Mouse (Mus musculus) gastrocnemius, adult 2 months (tissue): ENCODE measurements around the gene Btbd9. TPM values are rescaled to one million over a fixed set of nuclear protein-coding genes. Genes with fewer than 3 reads are reported as not detected.

ENCODE experiments used
- DNase-seq: peaks from one replicate; pipeline ENCODE4 v3.0.0; 2022
- H3K27ac ChIP-seq: fragments of 200-600 bp; 2 replicates; pipeline ENCODE4 v1.8.1; 2022; ENCODE audit warnings: mild to moderate bottlenecking
- H3K4me3 ChIP-seq: fragments of 200-600 bp; 2 replicates; pipeline ENCODE4 v1.8.1; 2022; ENCODE audit warnings: mild to moderate bottlenecking, moderate library complexity
- CTCF ChIP-seq: fragments of 200-600 bp; IDR thresholded peaks from 2 replicates; pipeline ENCODE4 v1.8.1; 2022; ENCODE audit warnings: antibody characterized with exemption, mild to moderate bottlenecking, moderate library complexity
- intact Hi-C: fragments of 180-260 bp; cut with DNase I; formaldehyde crosslinking; loops from one replicate; pipeline ENCODE4 v1.15.1; 2025
- total RNA-seq, 2 experiments: library from RNA; stranded (reverse); gene quantifications; 2 replicates each; pipeline ENCODE4 v1.2.3; 2021

The Btbd9 gene
- total RNA-seq, 2 experiments from 2014 or later = 11.9 to 14.7 TPM

DNA sequence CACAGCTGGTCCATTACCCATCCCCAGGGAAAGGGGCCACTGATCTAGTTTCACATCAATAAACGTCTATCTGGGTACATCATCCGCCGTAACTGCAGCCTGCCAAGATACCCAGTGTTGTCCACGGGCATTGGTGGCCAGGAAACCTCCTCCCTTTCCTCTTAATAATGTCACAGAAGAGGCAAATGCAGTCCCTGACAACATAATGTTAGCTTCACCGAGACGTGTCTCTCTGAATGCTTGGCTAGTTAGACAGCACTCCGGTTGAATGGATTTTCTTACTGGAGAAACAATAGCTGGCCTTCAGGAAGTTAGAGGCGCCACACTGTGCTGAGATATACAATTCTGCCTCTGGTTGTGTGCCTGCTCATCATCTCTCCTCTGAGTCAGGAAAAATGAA is 280.2 kb downstream of the Btbd9 start:
- DNase-seq = no peak
- H3K27ac ChIP-seq = no peak overlapping the region
- no peak overlapping the region for H3K4me3 ChIP-seq
- intact Hi-C loops = no loop called here
- TF ChIP-seq CTCF = no peak

DNA sequence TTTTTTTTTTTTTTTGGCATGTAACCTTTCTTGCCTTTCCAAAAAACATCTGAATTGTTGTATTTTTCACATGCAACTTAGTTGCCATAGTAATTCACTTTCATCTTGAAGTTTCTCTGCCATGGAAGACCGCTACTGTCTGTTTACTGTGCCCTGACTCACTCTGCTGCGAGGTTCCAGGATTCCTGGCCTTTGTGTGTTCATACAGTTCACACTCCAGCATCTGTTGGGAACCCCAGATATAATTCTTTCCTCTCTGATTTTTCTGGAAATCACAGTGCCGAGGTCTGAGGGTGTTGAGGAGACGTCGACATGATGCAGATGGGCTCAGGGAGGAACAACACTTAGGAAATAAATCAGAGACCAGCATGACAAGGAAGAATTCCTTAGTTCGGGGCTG is 283.6 kb downstream of the Btbd9 start:
- H3K4me3 ChIP-seq = no peak overlapping the region
- no peak for DNase-seq
- TF ChIP-seq CTCF = no peak
- H3K27ac ChIP-seq = no peak overlapping the region
- intact Hi-C loops = no loop called here

DNA sequence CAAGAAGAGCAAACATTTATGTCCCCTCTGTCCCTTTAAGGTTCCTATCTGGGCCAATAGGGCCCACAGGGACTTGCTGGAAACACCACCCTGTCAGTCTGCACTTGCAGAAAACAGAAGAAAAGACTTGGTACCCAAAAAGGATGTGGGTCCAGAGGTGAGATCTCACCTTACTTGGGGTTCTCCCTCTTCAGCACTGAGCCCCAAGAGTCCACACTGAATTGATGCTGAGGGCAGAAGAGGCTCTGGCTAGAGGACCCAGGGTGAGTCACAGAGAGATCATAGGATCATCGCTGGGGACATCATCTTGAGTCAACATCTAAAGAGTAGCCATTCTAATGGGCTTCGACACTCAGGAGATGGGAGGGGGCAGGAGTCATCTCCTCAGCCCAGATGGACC is 290.6 kb downstream of the Btbd9 start:
- Histone ChIP-seq H3K4me3 (no peak overlapping the region), H3K27ac (no peak overlapping the region)
- TF ChIP-seq CTCF = no peak
- DNase-seq = no peak
- intact Hi-C loops = no loop called here

DNA sequence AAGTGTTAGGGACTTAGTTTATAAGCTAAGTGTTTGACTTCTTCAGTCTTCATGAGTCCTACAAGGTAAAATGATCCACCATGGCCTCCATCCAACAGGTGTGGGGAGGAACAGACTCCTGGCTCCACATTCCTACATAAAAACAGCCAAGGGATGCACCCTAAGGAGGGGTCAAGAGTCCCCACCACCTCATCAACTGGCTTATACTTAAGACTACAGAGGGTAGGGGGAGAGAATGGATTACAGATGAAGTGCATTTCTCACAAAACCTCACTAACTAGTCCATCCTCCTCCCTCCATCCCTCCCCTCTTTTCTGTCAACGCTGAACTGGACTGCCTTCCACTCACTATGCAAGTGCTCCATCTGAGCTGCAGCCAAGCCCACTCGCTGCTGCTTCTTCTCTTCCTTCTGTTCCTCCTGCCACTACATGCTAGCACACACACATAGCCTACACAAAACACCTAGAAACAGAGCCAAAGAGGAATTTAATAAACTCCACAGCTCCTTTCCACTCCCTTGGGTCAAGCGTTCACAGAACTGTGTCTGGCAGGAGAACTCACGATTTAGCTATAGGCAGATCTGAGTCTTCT is 292.7 kb downstream of the Btbd9 start:
- H3K4me3 ChIP-seq = no peak overlapping the region
- DNase-seq = no peak
- no peak for TF ChIP-seq CTCF
- intact Hi-C loops = no loop called here
- no peak overlapping the region for H3K27ac ChIP-seq

DNA sequence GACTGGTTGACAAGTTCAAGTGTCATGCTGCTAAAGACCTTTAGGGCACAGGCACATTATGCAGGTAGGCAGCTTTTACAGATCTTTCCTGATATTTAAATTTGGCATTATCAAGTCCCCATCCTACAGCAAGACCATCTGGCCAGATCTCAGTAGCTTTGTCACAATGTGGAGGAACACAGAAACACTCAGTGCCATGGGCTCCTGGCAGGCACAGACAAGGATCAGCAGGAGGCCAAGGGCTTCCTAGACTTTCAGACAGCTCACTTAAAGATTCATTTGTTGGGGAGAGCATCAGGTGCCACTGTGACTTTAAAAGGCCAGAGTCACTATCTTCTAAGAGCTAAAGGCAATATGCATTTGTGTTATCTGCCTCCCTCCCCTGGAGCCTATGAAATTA is 293.3 kb downstream of the Btbd9 start:
- intact Hi-C loops = no loop called here
- Histone ChIP-seq H3K27ac (no peak overlapping the region), H3K4me3 (no peak overlapping the region)
- DNase-seq = no peak
- TF ChIP-seq CTCF = no peak

DNA sequence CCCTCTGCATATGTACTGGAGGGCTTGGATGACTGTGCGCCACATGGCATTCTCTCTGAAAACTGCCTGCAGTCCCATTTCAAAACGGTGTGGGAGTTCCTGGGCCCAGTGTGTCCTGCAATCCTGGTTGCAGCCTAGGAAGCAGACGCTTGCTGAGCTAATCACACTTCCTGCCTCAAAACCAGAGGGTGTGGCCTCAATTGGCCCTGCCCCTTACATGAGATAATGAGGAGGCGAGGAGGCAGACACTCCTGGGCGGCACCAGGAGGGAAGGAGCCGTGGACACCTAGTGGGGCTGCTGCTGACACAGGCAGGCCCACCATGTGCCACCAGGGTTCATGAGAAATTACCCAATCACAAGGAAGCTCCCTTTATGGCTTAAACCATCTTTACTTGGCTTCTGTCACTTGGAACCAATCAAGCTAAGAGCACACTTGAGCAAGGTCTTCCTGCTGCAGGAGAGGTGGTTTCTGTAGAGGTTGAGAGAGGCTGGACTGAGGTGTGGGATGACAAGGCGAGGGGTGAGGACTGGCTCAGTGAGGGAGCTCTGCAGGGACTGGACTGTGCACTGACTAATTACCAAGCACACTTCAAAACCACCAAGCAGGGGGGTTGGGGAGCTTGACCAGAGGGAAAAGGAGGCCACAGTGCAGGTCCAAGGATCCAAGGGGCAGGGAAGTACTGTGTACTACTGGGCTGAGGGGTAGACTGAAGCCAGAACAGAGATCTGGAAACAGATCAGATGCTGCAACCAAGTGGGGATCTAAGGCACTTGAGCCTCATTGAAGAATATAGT is 295.8 kb downstream of the Btbd9 start:
- no peak for DNase-seq
- no peak for TF ChIP-seq CTCF
- Histone ChIP-seq H3K27ac (no peak overlapping the region), H3K4me3 (no peak overlapping the region)
- intact Hi-C loops = no loop called here

DNA sequence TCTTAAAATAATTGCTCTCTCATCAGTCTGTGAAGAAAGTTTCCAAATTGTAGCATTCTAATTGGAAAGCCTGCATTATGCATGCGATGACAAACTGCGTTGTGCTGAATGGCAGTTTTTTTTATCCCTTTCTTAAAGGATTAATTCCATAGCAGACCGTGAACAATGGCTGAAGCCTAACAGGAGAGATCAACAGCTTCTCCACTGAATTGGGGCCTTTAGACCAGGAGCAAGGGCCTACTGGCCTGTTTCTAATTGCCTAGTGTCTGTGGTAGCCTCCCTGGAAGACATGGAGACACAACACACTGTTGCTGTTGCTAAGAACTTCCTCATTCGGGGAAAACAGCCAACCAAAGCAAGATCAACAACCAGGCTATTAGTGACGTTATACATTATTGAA is 296.6 kb downstream of the Btbd9 start:
- DNase-seq = no peak
- Histone ChIP-seq H3K27ac (peak overlapping the region; percentile 74), H3K4me3 (no peak overlapping the region)
- no peak for TF ChIP-seq CTCF
- intact Hi-C loops = no loop called here

DNA sequence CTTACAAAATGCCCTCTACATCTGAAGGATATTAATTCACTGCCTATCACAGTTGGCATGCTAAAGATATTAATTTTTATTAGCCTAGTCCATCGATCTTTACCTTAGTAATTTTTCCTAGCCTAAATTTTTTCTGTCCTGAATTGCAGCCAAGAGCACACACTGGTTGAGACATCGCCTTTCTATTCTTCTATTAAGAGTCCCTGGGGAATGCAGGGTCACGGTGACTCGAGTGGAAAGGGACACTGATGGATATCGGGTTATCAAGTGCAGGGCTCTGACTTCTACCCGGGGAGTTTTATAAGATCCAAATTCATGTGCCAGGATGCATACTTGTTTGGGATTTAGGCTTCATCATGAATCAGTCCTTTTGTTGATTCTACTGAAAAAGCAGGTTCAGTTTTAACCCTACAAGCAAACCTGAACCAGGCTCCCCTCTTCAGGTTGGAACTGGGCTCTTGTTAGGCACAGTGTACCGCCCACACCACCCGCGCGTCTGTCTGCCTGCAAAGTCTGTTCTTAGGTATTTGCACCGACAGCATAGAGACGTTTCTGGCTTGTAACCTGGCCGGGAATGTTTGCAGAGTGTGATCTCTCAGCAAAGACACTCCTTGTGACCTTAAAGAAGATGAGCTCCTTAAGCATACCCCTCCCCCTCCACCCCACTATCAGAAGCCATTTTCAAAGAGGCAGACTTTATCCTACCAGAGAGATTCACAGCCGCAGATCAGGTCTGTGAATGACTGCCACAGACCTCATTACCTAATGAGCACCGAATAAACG is 297.5 kb downstream of the Btbd9 start:
- intact Hi-C loops = no loop called here
- H3K27ac ChIP-seq = peak overlapping the region; percentile 74
- peak; percentile 50 for DNase-seq
- peak overlapping the region; percentile 41 for H3K4me3 ChIP-seq
- no peak for TF ChIP-seq CTCF

DNA sequence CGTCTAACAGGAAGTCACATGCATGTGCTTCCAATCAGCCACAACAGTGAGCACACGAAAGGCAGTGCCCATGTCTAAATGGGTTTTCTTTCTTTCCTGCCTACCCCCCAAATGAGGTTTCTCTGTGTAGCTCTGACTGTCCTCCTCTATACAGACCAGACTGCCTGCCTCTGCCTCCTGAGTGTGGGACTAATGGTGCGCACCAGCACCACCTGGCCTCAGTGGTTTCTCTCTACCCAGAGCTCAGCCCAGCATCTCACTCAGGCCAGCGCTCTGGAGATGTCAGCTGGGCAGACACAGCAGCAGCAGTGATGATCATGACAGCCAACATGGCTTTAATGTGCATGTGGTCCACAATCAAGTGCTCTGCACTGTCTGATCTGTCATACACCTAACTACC is 299.8 kb downstream of the Btbd9 start:
- intact Hi-C loops = no loop called here
- no peak for TF ChIP-seq CTCF
- Histone ChIP-seq H3K27ac (no peak overlapping the region), H3K4me3 (no peak overlapping the region)
- no peak for DNase-seq

DNA sequence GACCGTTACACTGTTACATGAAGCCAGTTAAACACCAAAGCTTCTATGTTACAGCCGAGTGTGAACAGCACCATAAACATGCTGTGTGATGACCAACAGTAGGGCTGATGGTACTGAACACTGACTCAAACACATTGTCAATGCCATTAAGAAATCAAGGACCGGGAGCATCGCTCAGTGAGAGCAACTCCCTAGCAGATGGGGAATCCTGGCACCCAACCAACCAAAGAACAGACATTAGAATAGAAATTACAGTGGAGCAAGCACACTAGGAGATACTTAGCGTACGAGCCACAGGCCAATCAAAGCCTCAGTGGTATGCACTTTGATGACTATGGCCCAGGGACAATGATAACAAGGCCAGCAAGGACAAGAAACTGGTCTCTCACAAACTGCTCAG is 303.5 kb downstream of the Btbd9 start:
- DNase-seq = no peak
- TF ChIP-seq CTCF = no peak
- H3K4me3 ChIP-seq = no peak overlapping the region

DNA sequence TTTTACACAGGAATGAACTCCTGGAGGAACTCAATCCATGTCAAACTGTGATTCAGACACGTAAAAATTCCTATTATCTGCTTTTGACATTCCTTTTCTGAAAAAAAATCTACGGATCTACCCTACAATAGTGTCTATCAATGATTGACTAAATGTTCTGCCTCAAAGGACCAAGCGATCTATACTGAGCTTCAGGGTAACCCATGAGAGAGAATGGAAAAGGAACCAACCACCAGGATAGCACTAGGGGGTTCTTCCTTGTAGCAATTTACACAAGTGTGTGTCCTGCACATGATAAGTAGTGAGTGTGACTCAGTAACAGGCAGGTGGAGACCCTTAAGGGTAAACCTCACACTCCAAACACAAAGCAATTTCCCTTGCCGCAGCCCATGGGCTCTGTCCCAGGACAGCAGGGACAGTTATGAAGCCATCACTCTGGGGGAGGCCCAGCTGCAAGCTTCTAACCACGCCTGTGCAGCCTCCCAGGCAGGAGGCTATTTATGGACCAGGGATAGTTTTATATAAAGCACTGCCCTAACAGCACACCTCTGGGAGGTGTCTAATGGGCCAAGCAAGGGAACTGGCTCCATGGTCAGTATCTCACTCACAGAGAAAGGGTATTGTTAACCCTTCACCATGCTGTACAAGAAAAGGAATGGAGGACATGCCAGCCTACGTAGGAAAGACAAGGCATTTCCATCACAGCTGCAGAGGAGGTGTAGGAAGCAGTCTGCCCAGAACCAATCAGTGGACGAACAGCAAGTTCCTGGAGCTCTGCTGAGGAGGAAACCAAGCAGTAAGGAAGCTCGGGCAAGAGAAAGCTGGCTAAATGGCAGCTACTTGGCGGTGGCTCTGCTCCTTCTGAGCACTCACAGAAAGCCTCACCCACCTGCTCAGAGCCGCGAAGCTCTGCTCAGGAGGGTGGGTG is 306.9 kb downstream of the Btbd9 start:
- intact Hi-C loops = loop anchor here (10.0 kb wide), 1 partner anchor 185 kb away; no protein-coding TSS in a partner anchor
- DNase-seq = peak; percentile 70

More for the DNA sequence above, 303.5 kb downstream of the Btbd9 start:
- intact Hi-C loops = no loop called here
- H3K27ac ChIP-seq = no peak overlapping the region

DNA sequence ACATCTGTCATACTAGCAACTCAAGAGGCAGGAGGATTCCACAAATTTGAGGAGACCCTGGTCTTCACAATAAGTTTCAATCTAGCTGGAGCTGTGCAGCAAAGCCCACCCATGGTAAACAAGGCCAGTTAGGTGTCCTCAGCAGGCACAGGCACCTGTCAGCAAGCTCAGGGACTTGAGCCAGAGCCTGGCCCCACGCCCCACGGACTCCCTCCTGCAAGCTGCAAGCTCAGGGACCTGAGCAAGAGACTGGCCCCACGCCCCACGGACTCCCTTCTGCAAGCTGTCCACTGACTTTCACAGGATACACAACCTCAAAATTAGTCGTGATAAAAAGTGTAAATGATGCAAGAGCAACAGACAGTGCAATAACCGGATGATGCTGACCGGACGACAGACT is 307.8 kb downstream of the Btbd9 start:
- Histone ChIP-seq H3K27ac (peak overlapping the region; percentile 90), H3K4me3 (no peak overlapping the region)
- intact Hi-C loops = loop anchor here (10.0 kb wide), 1 partner anchor 186 kb away; no protein-coding TSS in a partner anchor
- TF ChIP-seq CTCF = no peak
- DNase-seq = peak; percentile 80

More for the DNA sequence above, 306.9 kb downstream of the Btbd9 start:
- no peak for TF ChIP-seq CTCF
- Histone ChIP-seq H3K27ac (peak overlapping the region; percentile 90), H3K4me3 (peak overlapping the region; percentile 6; the same call in 1 of the 2 replicates)
